Mouse (Mus musculus): Measurements from ENCODE around the gene Cfh. TPM values are rescaled to one million over a fixed set of nuclear protein-coding genes. Genes with fewer than 3 reads are reported as not detected.
"Not testable (repeated sequence)": the region's sequence is repeated elsewhere in the genome, so short reads cannot be mapped to it uniquely, and the experiment has no call there.

The Cfh gene
- 4.8 and 6.4 TPM in 2 replicates for polyA plus RNA-seq (2015; fragmentation: Nextera tagmentation; extraction: Ambion mirVana)

DNA sequence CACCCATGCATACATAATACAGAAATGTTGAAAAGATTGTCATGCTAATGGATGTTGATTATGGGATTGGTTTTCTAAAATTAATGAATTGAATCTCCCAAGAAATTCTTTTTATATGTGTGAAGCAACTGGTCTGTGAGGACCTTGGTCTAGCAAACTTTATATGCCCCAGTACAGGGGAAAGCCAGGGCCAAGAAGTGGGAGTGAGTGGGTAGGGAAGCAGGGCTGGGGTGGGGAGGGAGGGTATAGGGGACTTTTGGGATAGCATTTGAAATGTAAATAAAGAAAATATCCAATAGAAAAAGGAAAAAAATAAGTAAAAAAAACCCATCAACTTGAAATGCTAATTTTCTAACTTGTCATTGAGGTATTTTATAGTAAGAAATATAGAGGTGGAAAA lies at the start of gene Cfh:
Gene Cfh, minus strand, starts transcription at position 101 of the 400 bp plus-strand sequence.
- not testable (repeated sequence) for H3K4me1 ChIP-seq (replicated peaks); H3K4me3 ChIP-seq (replicated peaks); H3K4me2 ChIP-seq; H3K36me3 ChIP-seq; H3K27ac ChIP-seq; ATAC-seq (ENCODE audit: low read depth); H3K9me3 ChIP-seq (replicated peaks); H3K27me3 ChIP-seq; DNase-seq; H3K9ac ChIP-seq

DNA sequence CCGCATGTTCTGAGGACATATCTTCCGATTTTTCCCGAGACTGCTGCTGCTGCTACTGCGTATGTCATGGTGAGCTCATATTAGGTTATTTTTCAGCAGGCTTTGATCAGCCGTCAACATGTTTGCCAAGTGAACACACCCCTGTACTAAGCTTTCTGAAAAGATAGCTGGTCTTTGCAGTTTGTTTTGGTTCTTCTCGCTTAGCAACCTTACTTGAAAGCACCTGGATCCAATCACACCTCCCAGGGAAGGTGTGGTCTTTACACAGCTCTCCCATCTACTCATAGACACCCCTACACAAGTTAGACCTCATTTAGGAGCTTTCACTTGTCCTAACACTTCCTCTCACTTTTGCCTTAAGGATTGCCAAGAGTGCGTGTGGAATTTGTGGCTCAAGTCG lies 43.1 kb upstream of the Cfh start:
- no peak for DNase-seq
- no peak overlapping the region for H3K4me3 ChIP-seq (replicated peaks)
- H3K9me3 ChIP-seq (replicated peaks), result no peaks in the 10 kb centered on the region
- WGBS (ENCODE audit: insufficient replicate concordance), result 63% methylated on average over 8 of the region's 8 CpGs
- no peak overlapping the region for H3K9ac ChIP-seq
- no peak for ATAC-seq (ENCODE audit: low read depth)
- H3K36me3 ChIP-seq, result no peaks in the 10 kb centered on the region
- no peak overlapping the region for H3K27ac ChIP-seq
- no peaks in the 10 kb centered on the region for H3K27me3 ChIP-seq
- H3K4me2 ChIP-seq, result no peak overlapping the region
- no peaks in the 10 kb centered on the region for H3K4me1 ChIP-seq (replicated peaks)

GRCm38 (mm10) chr1:140225221-140225620 lies 41.7 kb upstream of the Cfh start:
- DNase-seq (no peak), ATAC-seq (ENCODE audit: low read depth) (no peak)
- Histone ChIP-seq H3K36me3 (no peaks in the 10 kb centered on the region), H3K9ac (no peak overlapping the region), H3K9me3 (replicated peaks) (no peaks in the 10 kb centered on the region), H3K4me1 (replicated peaks) (no peaks in the 10 kb centered on the region), H3K27ac (no peak overlapping the region), H3K4me2 (no peak overlapping the region), H3K4me3 (replicated peaks) (no peak overlapping the region), H3K27me3 (no peaks in the 10 kb centered on the region)
- WGBS (ENCODE audit: insufficient replicate concordance), result 42% methylated on average over 3 of the region's 3 CpGs

DNA sequence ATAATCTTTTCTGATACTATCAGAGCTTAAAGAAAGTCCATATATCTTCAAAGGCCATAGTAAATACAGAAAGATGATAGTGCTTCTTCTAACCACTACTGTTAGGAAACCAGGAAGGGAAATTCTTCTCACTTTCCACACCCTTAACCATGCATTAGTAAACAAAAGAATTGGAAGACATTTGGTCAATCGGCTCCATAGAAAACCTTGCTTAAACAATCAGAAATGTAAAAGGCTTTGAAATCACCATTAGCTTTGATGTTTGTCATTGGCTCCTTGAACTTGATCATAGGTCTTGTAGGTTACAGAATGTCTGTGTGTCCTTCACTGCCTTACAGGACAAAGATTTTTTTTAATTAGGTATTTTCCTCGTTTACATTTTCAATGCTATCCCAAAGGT lies 21.8 kb upstream of the Cfh start:
- 62% methylated on average over 2 of the region's 2 CpGs for WGBS (ENCODE audit: insufficient replicate concordance)
- Histone ChIP-seq H3K9me3 (replicated peaks) (no peaks in the 10 kb centered on the region), H3K4me1 (replicated peaks) (no peaks in the 10 kb centered on the region), H3K27me3 (no peaks in the 10 kb centered on the region), H3K4me3 (replicated peaks) (no peak overlapping the region), H3K36me3 (no peaks in the 10 kb centered on the region), H3K27ac (no peak overlapping the region), H3K9ac (no peak overlapping the region), H3K4me2 (no peak overlapping the region)
- no peak for ATAC-seq (ENCODE audit: low read depth)
- no peak for DNase-seq

GRCm38 (mm10) chr1:140188500-140188899 lies 4.9 kb upstream of the Cfh start:
- H3K4me1 ChIP-seq (replicated peaks); H3K27ac ChIP-seq; DNase-seq; H3K9me3 ChIP-seq (replicated peaks); H3K4me2 ChIP-seq; H3K36me3 ChIP-seq; H3K9ac ChIP-seq; H3K27me3 ChIP-seq; H3K4me3 ChIP-seq (replicated peaks); ATAC-seq (ENCODE audit: low read depth): not testable (repeated sequence)
- WGBS (ENCODE audit: insufficient replicate concordance), result 68% methylated on average over 2 of the region's 2 CpGs

DNA sequence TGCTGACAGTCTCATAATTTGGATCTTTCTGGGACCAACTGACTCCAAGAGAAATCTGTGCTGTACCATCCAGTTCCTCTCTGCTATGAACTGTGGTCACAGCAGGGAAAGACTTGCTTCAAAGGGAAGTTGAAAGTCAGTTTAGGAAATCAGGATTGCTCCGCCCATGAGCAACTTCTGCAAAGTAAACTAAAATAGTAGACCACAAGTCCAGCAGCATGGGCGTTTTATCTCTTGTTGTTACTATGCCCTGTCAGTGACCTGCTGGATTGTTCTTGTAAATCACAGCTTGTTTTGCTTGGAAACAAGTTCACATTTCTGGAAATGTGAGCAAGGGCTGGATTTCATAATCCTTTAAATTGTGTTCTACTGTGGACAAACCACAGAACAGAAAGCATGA lies 356 bp downstream of the Cfh start:
- H3K27ac ChIP-seq, result no peak overlapping the region
- 7% methylated on average over 2 of the region's 2 CpGs for WGBS (ENCODE audit: insufficient replicate concordance)
- H3K9me3 ChIP-seq (replicated peaks), result no peaks in the 10 kb centered on the region
- no peaks in the 10 kb centered on the region for H3K36me3 ChIP-seq
- DNase-seq (no peak), ATAC-seq (ENCODE audit: low read depth) (peak; percentile 70)
- no peaks in the 10 kb centered on the region for H3K27me3 ChIP-seq
- H3K4me2 ChIP-seq, result no peak overlapping the region
- H3K4me3 ChIP-seq (replicated peaks), result no peak overlapping the region
- no peaks in the 10 kb centered on the region for H3K4me1 ChIP-seq (replicated peaks)
- H3K9ac ChIP-seq, result no peak overlapping the region

DNA sequence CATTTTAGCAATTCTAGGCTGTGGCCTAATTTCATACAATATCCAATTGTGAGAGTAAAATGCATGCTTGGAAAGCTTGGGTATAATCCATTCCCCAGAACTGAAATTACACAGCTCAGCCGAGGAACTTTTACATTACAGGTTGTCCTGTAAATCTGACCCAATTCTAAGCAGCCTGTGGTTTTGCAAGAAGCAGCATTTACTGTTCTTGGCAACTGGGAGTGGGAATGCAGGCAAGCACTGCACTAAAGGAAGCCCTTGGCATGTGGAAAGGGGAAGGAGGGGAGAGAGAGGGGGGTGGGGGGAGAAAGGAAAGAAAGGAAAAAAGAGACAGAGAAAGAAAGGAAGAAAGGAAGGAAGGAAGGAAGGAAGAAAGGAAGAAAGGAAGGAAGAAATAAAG lies 3.4 kb downstream of the Cfh start:
- Histone ChIP-seq H3K4me3 (replicated peaks) (no peak overlapping the region), H3K9me3 (replicated peaks) (no peaks in the 10 kb centered on the region), H3K36me3 (no peaks in the 10 kb centered on the region), H3K9ac (no peak overlapping the region), H3K4me1 (replicated peaks) (no peaks in the 10 kb centered on the region), H3K4me2 (no peak overlapping the region), H3K27ac (no peak overlapping the region), H3K27me3 (no peaks in the 10 kb centered on the region)
- ATAC-seq (ENCODE audit: low read depth) (no peak), DNase-seq (no peak)
- WGBS (ENCODE audit: insufficient replicate concordance), result 58% methylated on average over 1 of the region's 1 CpGs

- Histone ChIP-seq H3K27ac (no peak overlapping the region), H3K9ac (no peak overlapping the region), H3K27me3 (no peaks in the 10 kb centered on the region), H3K9me3 (replicated peaks) (no peaks in the 10 kb centered on the region), H3K4me2 (no peak overlapping the region), H3K36me3 (no peaks in the 10 kb centered on the region), H3K4me1 (replicated peaks) (no peaks in the 10 kb centered on the region), H3K4me3 (replicated peaks) (no peak overlapping the region)
- WGBS (ENCODE audit: insufficient replicate concordance), result 25% methylated on average over 2 of the region's 2 CpGs
- ATAC-seq (ENCODE audit: low read depth) (no peak), DNase-seq (no peak)
These were observed 8.1 kb downstream of the Cfh start for GRCm38 (mm10) chr1:140175442-140175841.

- no peak for ATAC-seq (ENCODE audit: low read depth)
These were observed 11.9 kb downstream of the Cfh start for GRCm38 (mm10) chr1:140171581-140172154.

GRCm38 (mm10) chr1:140158970-140159369 lies 24.6 kb downstream of the Cfh start:
- no peaks in the 10 kb centered on the region for H3K27me3 ChIP-seq
- no peak overlapping the region for H3K4me2 ChIP-seq
- ATAC-seq (ENCODE audit: low read depth) (no peak), DNase-seq (no peak)
- no peak overlapping the region for H3K9ac ChIP-seq
- no peak overlapping the region for H3K4me3 ChIP-seq (replicated peaks)
- H3K36me3 ChIP-seq, result no peaks in the 10 kb centered on the region
- no peak overlapping the region for H3K27ac ChIP-seq
- H3K9me3 ChIP-seq (replicated peaks), result no peaks in the 10 kb centered on the region
- 72% methylated on average over 2 of the region's 3 CpGs for WGBS (ENCODE audit: insufficient replicate concordance)
- H3K4me1 ChIP-seq (replicated peaks), result no peaks in the 10 kb centered on the region

More at GRCm38 (mm10) chr1:140171581-140172154, 11.9 kb downstream of the Cfh start:
- Histone ChIP-seq H3K4me2 (no peak overlapping the region), H3K27me3 (no peaks in the 10 kb centered on the region), H3K36me3 (no peaks in the 10 kb centered on the region), H3K9ac (no peak overlapping the region), H3K4me1 (replicated peaks) (no peaks in the 10 kb centered on the region), H3K27ac (no peak overlapping the region), H3K9me3 (replicated peaks) (no peaks in the 10 kb centered on the region), H3K4me3 (replicated peaks) (no peak overlapping the region)
- no peak for DNase-seq
- WGBS (ENCODE audit: insufficient replicate concordance), result 39% methylated on average over 4 of the region's 4 CpGs

GRCm38 (mm10) chr1:140069471-140069870 lies 114.1 kb downstream of the Cfh start:
- H3K4me2 ChIP-seq, result no peak overlapping the region
- ATAC-seq (ENCODE audit: low read depth), result no peak
- H3K4me1 ChIP-seq (replicated peaks), result no peaks in the 10 kb centered on the region
- H3K27me3 ChIP-seq, result no peaks in the 10 kb centered on the region
- H3K27ac ChIP-seq, result no peak overlapping the region
- no peak for DNase-seq
- no peaks in the 10 kb centered on the region for H3K36me3 ChIP-seq
- no peak overlapping the region for H3K9ac ChIP-seq
- H3K9me3 ChIP-seq (replicated peaks), result no peaks in the 10 kb centered on the region
- no peak overlapping the region for H3K4me3 ChIP-seq (replicated peaks)

Data from liver, embryonic 13.5 days (tissue).